Comparison of ENCODE assay signal across 18 mouse cellular contexts in genomic region chr1:37339144-37339543, GRCm38 (mm10). TPM values are rescaled to one million over a fixed set of nuclear protein-coding genes. Genes with fewer than 3 reads are reported as not detected.
A peak's percentile ranks its signal among the peaks of the same experiment; 100 is the strongest.
DNase-seq lines count a peak whose midpoint lies in the region; ATAC-seq and TF ChIP-seq lines count a peak whose summit lies in the region.
"Had no signal": no experiment of that assay in that cellular context is flagged by ENCODE, and none has a peak within 500 bp of the region (broad histone marks: within the 10 kb centered on the region; RNA-seq: fewer than 3 reads in every experiment).

No protein-coding gene starts in this region.

- TF ChIP-seq POLR2A in brain, embryonic 14.5 days (IDR thresholded peaks at IDR 0.05; ENCODE audit: borderline replicate concordance, extremely low read depth, insufficient read depth, insufficient read length, poor library complexity, severe bottlenecking) = no peak

- no peak for TF ChIP-seq CTCF in brain, embryonic 14.5 days (IDR thresholded peaks at IDR 0.05; ENCODE audit: borderline replicate concordance, extremely low read depth, insufficient read depth, insufficient read length)

- peak; percentile 88 for ATAC-seq in frontal cortex, adult (ENCODE audit: low TSS enrichment)
- ATAC-seq: inflammation-experienced regulatory T-cells, adult 6 months; midbrain, embryonic 16.5 days had no signal

- intact Hi-C loops in left cerebral cortex, postnatal 4 days (cut with DNase I) = no loop called here

- no peak for DNase-seq in frontal cortex, postnatal 10 days (ENCODE audit: low spot score in 2 of 2)
- DNase-seq in left cerebral cortex, adult 11 months (ENCODE audit: low spot score) = peak; percentile 51
- no peak for DNase-seq in left cerebral cortex, postnatal 4 days
- peak; percentile 37 for DNase-seq in brain, embryonic 14.5 days (ENCODE audit: low read depth)
- peak; percentile 30 for DNase-seq in right cerebral cortex, postnatal 14 days
- no peak for DNase-seq in Muller cell, postnatal 12 days (ENCODE audit: inconsistent ontology term)
- DNase-seq: adrenal gland, adult 2 months; cerebellum, adult 2 months; embryo, embryonic 11 days; gastrocnemius, adult 2 months; kidney, adult 18-20 months; kidney, postnatal 4 days; lung, adult 18-20 months; lung, postnatal 10 days; thymus, postnatal 25 days had no signal

RNA-seq across cellular contexts. Expression of gene Inpp4a, which starts 39.5 kb away (rescaled TPM):
- total RNA-seq in left cerebral cortex, postnatal 4 days (2021) = 100 to 1,000 TPM; 125 to 127 TPM
- polyA plus RNA-seq in brain, embryonic 14.5 days (2012; rRNA removed) = 34.6 and 47.3 TPM in 2 replicates

Comparison
In these comparisons a context has a peak if more than half of its experiments do, and no peak if none do; other contexts are left out.
1. DNase-seq: peak in left cerebral cortex, adult 11 months (single experiment), brain, embryonic 14.5 days (single experiment) and right cerebral cortex, postnatal 14 days (single experiment); none in frontal cortex, postnatal 10 days (0 of 2), left cerebral cortex, postnatal 4 days (single experiment) and Muller cell, postnatal 12 days (single experiment).